Mouse (Mus musculus) inflammation-experienced regulatory T-cells, adult 6 months (primary cell): ENCODE data around the gene Chst15. TPM values are rescaled to one million over a fixed set of nuclear protein-coding genes. Genes with fewer than 3 reads are reported as not detected.

ENCODE experiments used
- ATAC-seq: one replicate; pipeline ENCODE4 v1.8.0; 2017
- polyA plus RNA-seq, 3 experiments: library from polyadenylated mRNA; unstranded; fragments of 100-300 nt; shearing (Covaris generic); gene quantifications; one replicate each; pipeline ENCODE4 v1.2.1; 2017

Chst15 gene
- polyA plus RNA-seq, result 1 to 10 TPM in 2 of 3 experiments, under 1 TPM in 1; 0.88 to 6.2 (median 4.8) TPM

- ATAC-seq, result peak; percentile 57
Observed at GRCm38 (mm10) chr7:132317036-132317541, at the start of gene Chst15. Chst15 (minus strand) TSS chr7:132317228.

DNA sequence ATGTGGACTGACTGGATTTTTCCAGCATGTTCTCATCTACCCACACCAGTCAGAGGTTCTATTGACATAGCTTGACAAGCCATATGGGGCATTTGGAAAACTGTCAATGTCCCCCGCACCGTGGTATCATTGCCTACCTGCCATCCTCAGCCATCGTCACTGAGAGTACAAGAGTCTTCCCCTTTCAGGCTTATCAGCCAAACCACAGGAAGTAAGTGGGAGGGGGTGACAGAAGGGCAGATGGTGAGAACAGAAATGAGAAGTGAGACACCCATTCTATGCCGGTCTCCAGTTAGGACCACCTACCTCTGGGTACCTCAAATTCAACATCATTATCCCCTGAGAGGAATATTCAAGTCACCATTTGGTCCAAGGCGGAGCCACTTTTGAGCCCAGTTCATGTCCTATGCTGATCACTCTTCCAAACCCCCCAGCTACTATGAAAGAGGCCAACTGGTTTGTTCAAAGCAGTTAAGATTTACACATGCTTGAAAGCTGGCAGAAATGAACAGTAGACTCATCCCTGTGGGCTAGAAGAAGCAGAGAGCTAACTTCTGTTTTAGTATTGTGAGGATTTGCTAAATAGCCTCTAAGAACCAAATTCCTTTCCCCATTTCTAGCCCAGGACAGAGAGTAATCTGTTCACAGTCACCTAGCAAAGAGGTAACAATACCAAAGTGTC, 48.8 kb upstream of the Chst15 start:
- peak; percentile 82 for ATAC-seq

DNA sequence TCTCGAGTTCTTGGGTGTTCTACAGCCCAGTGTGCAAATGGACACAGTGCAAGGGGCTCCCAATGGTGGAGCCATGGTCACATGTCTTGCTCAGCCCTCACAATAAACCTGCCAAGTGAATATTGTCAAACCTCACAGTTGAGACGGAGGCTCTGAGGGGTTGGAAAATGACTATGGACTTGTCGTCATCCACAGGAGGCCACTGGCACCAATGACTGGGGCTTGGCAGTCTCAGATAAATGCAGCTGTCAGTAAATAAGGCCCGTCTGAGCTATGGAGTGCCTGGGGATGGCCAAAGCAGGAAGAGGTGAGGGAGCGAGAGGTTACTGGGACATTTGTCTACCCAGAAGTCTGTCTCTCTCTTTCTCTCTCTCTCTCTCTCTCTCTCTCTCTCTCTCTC, 48.1 kb upstream of the Chst15 start:
- ATAC-seq, result peak; percentile 39

- ATAC-seq, result peak; percentile 62
Observed at GRCm38 (mm10) chr7:132364506-132364905, 47.5 kb upstream of the Chst15 start.

GRCm38 (mm10) chr7:132360336-132360735, 43.3 kb upstream of the Chst15 start:
- ATAC-seq, result no peak

GRCm38 (mm10) chr7:132358709-132359108, 41.7 kb upstream of the Chst15 start:
- no peak for ATAC-seq

DNA sequence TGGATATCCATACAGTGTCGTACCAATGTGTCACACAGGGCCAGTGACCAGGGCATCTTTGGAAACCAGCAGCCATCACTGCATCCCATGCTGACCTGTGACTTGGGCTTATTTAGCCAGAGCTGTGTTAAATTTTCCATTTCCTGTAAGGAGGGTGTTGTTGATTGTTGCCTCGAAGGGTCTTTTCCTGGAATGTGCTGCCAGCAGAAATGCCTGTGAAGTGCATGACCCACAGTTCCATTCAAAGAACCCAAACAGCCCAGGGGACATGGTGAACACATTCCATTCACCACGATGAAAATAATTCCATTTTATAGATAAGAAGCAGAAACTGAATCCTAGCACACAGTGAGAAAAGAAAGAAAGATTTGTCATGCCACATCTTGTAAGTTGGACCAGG, 41.2 kb upstream of the Chst15 start:
- no peak for ATAC-seq

- ATAC-seq, result no peak
Observed at GRCm38 (mm10) chr7:132357841-132358237, 40.8 kb upstream of the Chst15 start.

DNA sequence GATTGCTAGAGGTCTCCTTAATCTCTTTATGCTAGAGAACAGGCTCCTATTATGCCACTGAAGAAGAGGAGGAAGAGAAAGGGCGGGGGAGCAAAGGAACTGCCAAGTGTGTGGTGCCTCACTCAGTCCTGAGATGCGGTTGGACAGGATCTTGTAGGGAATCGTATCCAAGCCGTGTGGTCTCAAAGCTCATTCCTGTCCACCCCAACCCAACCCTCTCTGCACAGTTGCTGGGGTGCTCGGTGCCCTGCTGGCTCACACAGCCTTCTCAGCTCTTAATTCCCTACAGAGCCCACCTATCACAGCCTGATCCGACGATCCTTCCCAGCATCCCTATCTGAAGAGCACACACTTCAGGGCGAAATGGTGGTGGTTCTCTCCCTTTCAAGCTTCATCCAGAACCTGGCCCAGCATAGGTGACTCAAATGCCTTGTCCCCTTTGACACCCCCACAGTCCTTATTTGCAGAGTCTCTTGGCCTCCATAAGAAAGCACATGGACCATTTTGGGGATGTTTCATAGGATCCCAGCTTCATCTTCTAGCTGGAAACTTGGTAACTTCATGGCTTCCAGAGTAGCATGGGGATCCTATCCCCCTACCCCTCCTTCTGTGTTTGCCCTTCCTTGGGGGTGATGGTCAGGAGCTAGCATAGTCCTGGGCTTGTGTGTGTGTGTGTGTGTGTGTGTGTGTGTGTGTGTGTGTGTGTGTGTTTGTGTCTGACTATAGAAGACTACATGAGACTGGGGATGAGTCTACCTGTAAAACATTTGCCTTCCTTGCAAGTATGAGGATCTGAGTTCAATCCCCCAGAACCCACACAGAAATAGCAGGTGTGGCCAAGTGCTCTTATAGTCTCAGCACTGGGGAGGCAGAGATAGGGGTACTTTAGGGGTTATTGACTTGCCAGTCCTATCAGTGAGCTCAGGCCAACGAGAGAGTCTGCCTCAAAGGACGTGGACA, 40.1 kb upstream of the Chst15 start:
- no peak for ATAC-seq

DNA sequence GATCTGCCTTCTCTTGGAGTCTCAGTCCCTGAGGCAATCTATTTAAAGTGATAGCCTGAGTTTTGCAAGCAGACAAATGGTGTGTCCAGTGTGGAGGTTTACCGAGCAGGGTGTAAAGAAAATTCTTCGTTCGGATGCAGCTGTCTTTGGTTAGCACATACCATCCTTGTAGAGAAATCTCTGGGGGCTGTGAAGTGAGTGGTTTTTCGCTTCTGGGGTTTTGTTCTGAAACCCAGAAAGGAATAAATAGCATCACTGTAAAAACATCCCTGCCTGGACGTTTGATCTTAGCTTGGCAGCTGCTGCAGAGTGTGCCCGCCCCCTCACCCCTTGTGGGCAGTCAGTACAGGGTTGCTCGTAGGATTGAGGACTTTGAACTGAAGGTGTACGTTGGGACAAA, 39.2 kb upstream of the Chst15 start:
- no peak for ATAC-seq

- ATAC-seq, result no peak
Observed at GRCm38 (mm10) chr7:132355767-132356166, 38.7 kb upstream of the Chst15 start.

DNA sequence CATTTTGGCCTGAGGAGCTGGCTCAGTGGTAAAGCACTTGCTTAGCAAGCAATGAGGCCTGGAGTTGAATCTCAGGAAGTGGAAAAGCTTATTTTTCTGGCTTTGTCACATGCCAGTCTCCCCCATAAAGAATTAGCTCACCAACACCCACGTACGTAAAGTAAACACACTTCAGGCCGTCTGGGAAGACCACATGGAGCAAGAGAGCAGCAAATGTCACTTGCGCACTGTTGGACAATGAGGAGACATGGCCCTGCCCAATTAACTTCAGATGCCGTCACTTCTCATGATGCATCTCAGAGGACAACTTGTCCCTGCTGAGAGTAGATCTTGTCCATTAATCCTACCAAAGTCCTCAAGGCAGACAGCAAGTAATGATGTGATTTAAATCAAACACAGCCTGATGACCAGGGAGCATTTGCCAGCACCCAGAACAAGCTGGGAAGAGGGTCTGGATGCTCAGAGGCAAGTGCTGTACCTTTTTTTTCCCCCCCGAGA, 32.1 kb upstream of the Chst15 start:
- no peak for ATAC-seq

GRCm38 (mm10) chr7:132347273-132348045, 30.4 kb upstream of the Chst15 start:
- ATAC-seq, result no peak

GRCm38 (mm10) chr7:132345526-132346070, 28.6 kb upstream of the Chst15 start:
- no peak for ATAC-seq

- no peak for ATAC-seq
Observed at GRCm38 (mm10) chr7:132344606-132345005, 27.6 kb upstream of the Chst15 start.

DNA sequence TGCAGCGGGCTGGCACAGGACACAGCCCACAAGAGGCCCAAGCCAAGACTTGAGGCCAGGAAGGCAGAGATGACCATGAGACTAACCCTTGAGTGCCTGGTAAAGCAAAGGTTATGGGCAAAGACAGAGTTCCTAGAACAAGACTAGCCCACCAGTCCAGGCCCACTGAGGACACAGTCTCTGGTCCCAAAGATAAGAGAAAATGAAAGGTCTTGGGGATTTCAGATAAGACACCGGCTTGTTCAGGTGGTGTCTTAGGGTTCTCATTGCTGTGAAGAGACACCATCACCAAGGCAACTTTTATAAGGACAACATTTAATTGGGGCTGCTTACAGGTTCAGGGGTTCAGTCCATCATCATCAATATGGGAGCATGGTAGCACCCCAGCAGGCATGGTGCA, 26.9 kb upstream of the Chst15 start:
- ATAC-seq, result no peak

DNA sequence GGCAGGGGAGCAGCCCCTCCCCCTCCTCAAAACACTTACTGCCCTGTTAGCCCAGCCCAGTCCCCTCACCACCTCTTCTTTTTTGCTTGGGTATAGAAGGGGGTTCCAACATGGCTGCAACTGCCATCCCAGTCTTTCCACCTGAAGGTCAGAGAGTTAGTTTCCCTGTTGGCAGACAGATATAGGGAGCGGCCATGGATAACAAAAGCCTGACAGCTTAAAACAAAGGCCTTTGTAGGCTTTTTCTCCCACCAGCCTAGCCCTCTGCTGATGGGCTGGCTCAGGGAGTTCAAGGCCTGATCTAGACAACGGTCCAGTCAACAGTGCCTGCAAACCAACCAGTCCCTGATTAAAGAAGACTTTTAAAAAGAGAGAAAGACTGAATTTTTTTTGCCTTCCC, 26.1 kb upstream of the Chst15 start:
- ATAC-seq, result no peak

- ATAC-seq, result no peak
Observed at GRCm38 (mm10) chr7:132339041-132339839, 22.2 kb upstream of the Chst15 start.

DNA sequence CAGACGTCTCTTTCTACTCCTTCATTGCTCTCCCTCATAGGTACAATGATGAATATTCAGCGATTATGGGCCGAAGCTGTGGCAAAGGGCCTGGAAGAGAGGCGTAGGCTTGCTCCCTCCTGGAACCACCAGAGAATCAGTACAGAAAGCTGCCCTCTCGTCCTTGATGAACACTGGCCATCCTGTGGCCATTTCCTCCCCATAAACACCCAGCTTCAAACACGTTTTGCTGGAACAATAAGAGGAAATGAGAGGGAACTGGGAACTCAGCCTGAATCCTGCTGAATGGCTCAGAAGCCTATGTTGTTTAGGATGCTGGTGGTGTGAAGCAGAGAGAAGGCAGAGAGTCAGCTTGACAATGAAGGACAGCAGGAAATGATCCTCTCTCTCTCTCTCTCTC, 21.3 kb upstream of the Chst15 start:
- no peak for ATAC-seq

DNA sequence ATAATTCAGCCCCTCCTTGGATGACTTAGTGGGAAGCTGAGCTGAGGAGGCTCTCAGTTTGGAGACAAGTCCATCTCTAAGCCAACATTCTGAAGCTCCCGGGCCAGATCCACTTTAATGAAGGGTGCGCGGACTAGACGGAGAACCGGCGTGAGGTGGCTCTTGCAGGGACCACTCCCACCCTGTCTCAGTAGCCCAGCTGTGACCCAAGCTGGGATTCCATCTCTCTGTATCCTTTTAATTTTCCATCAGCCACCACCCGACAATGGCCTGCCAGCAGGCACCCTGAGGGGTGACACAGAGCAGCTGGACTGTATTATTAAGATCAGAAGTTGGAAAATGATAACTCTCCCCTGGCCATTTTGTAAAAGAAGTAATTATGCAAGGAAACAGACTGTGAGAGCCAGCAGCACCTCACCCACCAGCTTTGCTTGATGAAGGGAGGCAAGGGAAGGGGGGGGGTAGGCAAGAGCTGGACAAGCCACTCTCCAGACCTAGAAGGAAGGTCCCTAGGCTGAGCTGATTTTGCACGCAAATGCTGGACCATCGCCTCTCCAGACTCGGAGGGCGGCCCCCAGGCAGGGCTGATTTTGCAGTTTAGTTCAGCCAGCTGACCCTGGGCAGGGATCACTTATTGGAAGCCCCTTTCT, 20.4 kb upstream of the Chst15 start:
- no peak for ATAC-seq

GRCm38 (mm10) chr7:132336781-132337180, 19.8 kb upstream of the Chst15 start:
- peak; percentile 38 for ATAC-seq
